Mouse (Mus musculus) forebrain, embryonic 10.5 days (tissue): ENCODE measurements around the gene Txk. TPM values are rescaled to one million over a fixed set of nuclear protein-coding genes. Genes with fewer than 3 reads are reported as not detected.

Experiments used
- DNase-seq: peaks from one replicate; pipeline ENCODE4 v3.0.0-alpha.2; 2017; ENCODE audit warnings: low spot score; ENCODE audit errors: extremely low spot score
- H3K27ac ChIP-seq: fragments of 300-500 bp; sonication (generic); 2 replicates; pipeline ENCODE4 v1.5.1; 2016; ENCODE audit warnings: mild to moderate bottlenecking
- H3K27me3 ChIP-seq: fragments of 300-500 bp; sonication (generic); 2 replicates; pipeline ENCODE4 v1.6.1; 2016; ENCODE audit warnings: mild to moderate bottlenecking; ENCODE audit not compliant: poor library complexity, severe bottlenecking
- H3K36me3 ChIP-seq: fragments of 300-500 bp; sonication (generic); replicated peaks from 2 replicates; pipeline ENCODE4 v1.6.1; 2016; ENCODE audit warnings: mild to moderate bottlenecking, moderate library complexity
- H3K4me1 ChIP-seq: fragments of 300-500 bp; sonication (generic); 2 replicates; pipeline ENCODE4 v1.6.1; 2016
- H3K4me3 ChIP-seq: fragments of 300-500 bp; sonication (generic); 2 replicates; pipeline ENCODE4 v1.5.1; 2016; ENCODE audit warnings: mild to moderate bottlenecking, moderate library complexity
- H3K9me3 ChIP-seq: fragments of 300-500 bp; sonication (generic); 2 replicates; pipeline ENCODE4 v1.6.1; 2016; ENCODE audit warnings: mild to moderate bottlenecking, moderate library complexity
- WGBS: fragments of 180-500 bp; shearing (Covaris S2); methylation state at CpG from one replicate; pipeline ENCODE4 v1.1.7; 2016; 5-methylcytosine and 5-hydroxymethylcytosine counted together
- polyA plus RNA-seq: library from polyadenylated mRNA; unstranded; fragments of >200 nt; fragmentation: Nextera tagmentation; extraction: Ambion mirVana; gene quantifications from 2 replicates; pipeline ENCODE4 v1.2.1, GENCODE M21; 2016

The Txk gene
- polyA plus RNA-seq: not detected in 2 replicates

DNA sequence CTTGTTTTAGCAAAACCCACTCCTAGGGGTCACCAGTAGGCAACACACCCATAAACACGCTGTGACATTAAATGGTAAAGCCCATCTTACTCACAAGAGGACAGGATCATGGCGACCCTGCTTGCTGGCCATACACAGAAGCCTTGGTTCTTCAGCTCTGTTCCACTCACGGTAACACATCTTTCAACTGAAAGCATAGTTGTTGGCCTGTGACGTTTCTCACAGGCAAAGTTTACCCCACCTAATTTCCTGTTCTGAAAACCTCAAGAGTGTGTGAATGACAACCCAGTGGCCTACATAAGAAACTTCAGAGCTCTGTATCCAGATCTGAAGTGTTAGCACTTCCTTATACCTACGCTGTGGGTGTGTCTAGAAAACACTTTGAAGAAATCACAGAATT lies at the start of gene Txk:
TSS of gene Txk (minus strand) at position 193 of the 400 bp plus-strand sequence.
- no peak for DNase-seq
- 86% methylated on average over 5 of the region's 5 CpGs for WGBS
- Histone ChIP-seq H3K9me3 (no peaks in the 10 kb centered on the region), H3K4me1 (no peaks in the 10 kb centered on the region), H3K27me3 (no peaks in the 10 kb centered on the region), H3K4me3 (no peak within 1 kb of the TSS), H3K27ac (no peak within 1 kb of the TSS), H3K36me3 (no peaks in the 10 kb centered on the region)

DNA sequence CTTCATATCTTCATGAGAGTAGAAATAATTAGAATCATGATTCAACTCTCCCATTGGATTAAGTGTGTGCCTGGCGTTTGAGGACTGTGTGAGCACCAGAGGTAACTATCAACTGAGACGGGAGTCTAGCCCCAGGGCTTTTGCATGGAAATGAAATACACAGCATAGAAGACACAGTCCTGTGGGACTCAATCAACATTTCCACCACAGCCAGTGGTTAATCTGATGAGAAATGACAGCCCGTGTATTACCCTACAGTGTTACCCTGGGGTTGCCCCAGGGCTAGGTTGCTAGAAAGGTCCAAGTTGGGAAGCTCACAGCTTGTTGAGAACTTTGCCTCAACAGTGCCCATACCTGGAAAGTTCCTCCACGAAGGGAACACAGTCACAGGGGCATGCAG lies 46.0 kb upstream of the Txk start:
- 85% methylated on average over 4 of the region's 4 CpGs for WGBS
- H3K27me3 ChIP-seq: no peaks in the 10 kb centered on the region
- H3K4me1 ChIP-seq: peaks cover 17% of the 10 kb centered on the region
- H3K9me3 ChIP-seq: no peaks in the 10 kb centered on the region
- H3K4me3 ChIP-seq: no peak overlapping the region
- H3K36me3 ChIP-seq: no peaks in the 10 kb centered on the region
- no peak for DNase-seq
- no peak overlapping the region for H3K27ac ChIP-seq

DNA sequence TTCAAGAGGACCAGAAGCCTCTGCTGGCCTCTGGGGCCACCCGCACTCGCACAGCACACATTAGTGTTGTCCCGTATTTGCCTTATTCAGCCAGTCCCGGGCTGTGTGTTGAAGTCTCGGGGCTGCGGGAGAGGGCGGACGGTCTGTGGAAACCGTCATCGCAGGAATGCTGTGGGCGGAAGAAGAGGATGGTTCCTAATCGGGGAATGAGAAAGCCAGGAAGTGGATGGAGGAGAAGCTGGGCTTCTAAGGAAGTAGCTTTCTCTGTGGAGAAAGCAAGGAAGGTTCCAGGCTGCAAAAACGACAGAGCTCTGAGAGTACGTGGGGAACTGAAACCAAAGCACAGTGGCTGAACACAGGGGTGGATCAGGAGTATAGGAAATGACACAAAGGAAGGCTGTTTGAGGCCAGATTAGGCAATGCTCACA lies 43.6 kb upstream of the Txk start:
- Histone ChIP-seq H3K27ac (no peak overlapping the region), H3K36me3 (no peaks in the 10 kb centered on the region), H3K27me3 (no peaks in the 10 kb centered on the region), H3K4me1 (peaks cover 26% of the 10 kb centered on the region), H3K9me3 (no peaks in the 10 kb centered on the region), H3K4me3 (no peak overlapping the region)
- 74% methylated on average over 14 of the region's 14 CpGs for WGBS
- no peak for DNase-seq

DNA sequence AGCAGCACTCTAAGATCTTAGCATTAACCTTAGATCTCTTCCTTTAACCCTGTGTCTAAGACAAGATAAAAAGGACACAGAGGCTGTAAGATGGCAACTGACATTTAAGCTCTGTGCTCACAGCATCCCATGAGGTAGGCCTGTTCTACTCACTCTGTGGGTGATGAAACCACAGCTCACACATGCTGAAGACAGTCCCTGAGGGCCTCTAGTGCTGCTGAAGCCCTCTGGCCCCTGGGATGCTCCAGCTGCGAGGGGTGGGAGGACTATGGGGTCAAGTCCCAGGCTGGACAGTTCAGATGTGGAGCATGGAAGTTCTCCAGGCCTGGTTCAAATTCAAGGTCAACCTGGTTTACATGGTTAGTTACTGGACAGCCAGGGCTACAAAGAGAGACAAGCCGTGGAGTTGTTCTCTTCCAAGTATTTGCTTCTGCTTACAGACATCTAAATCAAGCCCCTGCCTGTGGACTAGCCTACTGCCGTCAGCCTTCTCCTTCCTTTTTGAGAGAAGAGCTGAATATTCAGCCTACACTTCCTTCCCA lies 40.8 kb upstream of the Txk start:
- Histone ChIP-seq H3K4me1 (peaks cover 28% of the 10 kb centered on the region), H3K9me3 (no peaks in the 10 kb centered on the region), H3K27me3 (no peaks in the 10 kb centered on the region), H3K36me3 (no peaks in the 10 kb centered on the region), H3K4me3 (no peak overlapping the region), H3K27ac (no peak overlapping the region)
- no peak for DNase-seq
- 76% methylated on average over 3 of the region's 3 CpGs for WGBS

DNA sequence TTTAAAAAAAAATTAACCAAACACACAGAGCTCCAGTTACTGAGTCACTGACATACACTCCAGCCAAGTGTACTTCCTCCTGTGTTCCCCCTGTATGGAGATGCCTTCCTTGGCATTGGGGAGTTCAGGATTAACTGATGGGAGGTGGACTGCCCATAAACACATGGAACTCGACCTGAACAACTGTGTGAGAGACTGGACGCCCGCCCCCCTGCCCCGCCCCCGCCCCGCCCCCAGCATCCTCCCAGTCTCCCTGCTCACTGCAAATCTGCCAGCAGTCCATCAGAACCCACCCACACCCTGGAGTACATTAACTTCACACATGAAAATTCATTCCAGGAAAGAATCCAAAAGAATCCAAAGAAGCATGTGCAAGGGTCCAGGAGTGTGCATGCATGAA lies 39.2 kb upstream of the Txk start:
- Histone ChIP-seq H3K36me3 (no peaks in the 10 kb centered on the region), H3K27ac (no peak overlapping the region), H3K4me1 (peaks cover 28% of the 10 kb centered on the region), H3K27me3 (no peaks in the 10 kb centered on the region), H3K9me3 (no peaks in the 10 kb centered on the region), H3K4me3 (no peak overlapping the region)
- DNase-seq: no peak
- WGBS: 24% methylated on average over 6 of the region's 6 CpGs

DNA sequence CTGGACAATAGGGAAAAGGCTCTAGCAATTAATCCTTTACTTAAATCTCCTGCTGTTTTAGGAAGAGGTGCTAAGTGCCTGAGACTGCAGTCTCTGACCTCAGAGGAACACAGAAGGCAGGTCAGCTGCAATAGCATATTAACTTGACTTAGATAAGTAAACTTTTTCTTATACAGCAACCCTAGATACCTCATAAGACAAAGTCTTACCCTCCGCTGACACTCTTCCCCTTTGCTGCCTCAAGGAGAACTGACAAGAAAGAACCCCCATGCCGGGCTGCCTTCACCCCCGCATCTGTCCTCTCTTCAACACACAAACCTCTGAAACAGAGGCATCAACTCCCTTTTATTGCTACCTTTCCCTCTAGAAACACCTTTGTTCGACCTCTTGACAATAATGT lies 38.8 kb upstream of the Txk start:
- H3K27me3 ChIP-seq: no peaks in the 10 kb centered on the region
- H3K36me3 ChIP-seq: no peaks in the 10 kb centered on the region
- H3K4me3 ChIP-seq: no peak overlapping the region
- WGBS: 72% methylated on average over 4 of the region's 4 CpGs
- H3K4me1 ChIP-seq: peaks cover 28% of the 10 kb centered on the region
- H3K9me3 ChIP-seq: no peaks in the 10 kb centered on the region
- H3K27ac ChIP-seq: no peak overlapping the region
- no peak for DNase-seq

DNA sequence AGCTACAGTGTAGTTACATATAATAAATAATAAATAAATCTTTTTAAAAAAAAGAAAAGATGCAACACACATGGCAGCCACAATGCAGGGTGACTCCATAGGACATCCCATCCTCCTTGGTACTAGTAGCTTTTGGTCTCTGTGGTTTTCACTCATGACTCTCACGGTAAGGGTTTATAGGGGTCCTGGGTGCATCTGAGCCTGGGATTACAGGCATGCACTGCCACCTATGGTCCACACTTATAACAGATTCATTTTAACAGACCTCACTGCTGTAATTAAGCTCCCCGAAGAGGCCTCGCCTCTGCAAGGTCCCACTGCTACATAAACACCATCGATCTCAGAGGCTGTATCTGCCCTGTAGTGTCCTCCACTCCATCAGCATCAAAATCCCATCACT lies 32.9 kb upstream of the Txk start:
- Histone ChIP-seq H3K9me3 (no peaks in the 10 kb centered on the region), H3K27me3 (no peaks in the 10 kb centered on the region), H3K4me1 (no peaks in the 10 kb centered on the region), H3K36me3 (no peaks in the 10 kb centered on the region), H3K4me3 (no peak overlapping the region), H3K27ac (no peak overlapping the region)
- DNase-seq: no peak
- WGBS: 85% methylated on average over 4 of the region's 4 CpGs

DNA sequence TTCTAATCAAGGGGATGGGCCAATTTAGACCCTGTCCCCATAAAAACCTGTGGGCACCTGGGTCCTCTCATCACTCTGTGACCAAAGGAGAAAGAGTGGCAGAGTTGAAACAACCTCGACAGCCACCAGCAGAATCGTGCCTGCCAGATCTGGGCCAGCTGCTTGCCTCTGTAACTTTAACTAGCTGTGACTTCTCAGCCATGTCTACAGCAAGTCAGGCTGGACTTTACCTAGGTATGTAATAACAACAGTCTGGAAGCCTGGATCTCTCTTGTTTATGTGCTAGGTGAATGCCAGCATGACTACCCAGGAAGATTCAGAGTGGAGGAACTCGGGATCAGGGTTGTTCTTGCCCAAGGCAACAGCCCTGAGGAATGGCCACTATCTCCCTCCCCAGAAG lies 32.1 kb upstream of the Txk start:
- no peaks in the 10 kb centered on the region for H3K4me1 ChIP-seq
- H3K36me3 ChIP-seq: no peaks in the 10 kb centered on the region
- no peaks in the 10 kb centered on the region for H3K27me3 ChIP-seq
- WGBS: 86% methylated on average over 3 of the region's 3 CpGs
- H3K4me3 ChIP-seq: no peak overlapping the region
- no peak for DNase-seq
- H3K27ac ChIP-seq: no peak overlapping the region
- H3K9me3 ChIP-seq: no peaks in the 10 kb centered on the region

DNA sequence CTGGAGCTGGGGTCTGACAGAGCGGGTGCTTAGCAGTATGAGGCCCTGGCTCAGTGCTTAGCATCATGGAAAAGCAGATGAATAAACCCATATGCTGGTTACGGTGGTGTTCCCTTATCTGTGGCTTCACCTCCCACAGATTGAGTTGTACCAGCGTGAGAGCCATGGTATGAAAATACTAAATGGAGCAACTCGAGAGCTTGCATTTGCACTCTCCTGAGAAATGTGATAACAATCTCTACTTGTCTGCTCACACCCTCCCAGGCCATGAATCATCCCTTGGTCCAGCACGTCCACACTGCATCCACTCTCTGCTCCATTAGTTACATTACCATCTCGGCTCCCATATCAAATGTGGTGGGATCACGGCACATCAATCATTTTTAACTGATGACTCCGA lies 31.4 kb upstream of the Txk start:
- Histone ChIP-seq H3K27ac (no peak overlapping the region), H3K36me3 (no peaks in the 10 kb centered on the region), H3K4me3 (no peak overlapping the region), H3K4me1 (no peaks in the 10 kb centered on the region), H3K9me3 (no peaks in the 10 kb centered on the region), H3K27me3 (no peaks in the 10 kb centered on the region)
- 92% methylated on average over 8 of the region's 8 CpGs for WGBS
- no peak for DNase-seq

DNA sequence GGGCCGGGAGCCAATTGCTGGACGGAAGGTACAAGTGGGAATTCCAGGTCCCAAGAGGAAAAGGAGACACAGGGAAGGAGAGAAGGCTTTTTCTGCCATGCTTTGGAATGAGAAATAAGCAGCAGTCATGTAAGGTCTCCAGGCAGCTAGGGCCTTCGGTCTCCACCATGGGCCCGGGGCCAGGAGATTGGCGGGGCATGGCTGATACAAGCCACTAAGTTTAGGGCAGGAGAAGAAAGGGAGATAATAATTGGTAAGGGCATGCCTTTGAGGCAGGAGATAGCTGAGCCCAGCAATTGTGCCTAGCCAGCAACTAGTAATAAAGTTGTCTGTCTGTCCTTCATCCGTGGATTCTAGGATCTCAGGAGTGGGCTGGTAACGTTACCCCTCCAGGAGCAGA lies 30.5 kb upstream of the Txk start:
- H3K4me1 ChIP-seq: no peaks in the 10 kb centered on the region
- no peaks in the 10 kb centered on the region for H3K9me3 ChIP-seq
- WGBS: 93% methylated on average over 7 of the region's 7 CpGs
- H3K27ac ChIP-seq: no peak overlapping the region
- no peak for DNase-seq
- H3K4me3 ChIP-seq: no peak overlapping the region
- no peaks in the 10 kb centered on the region for H3K27me3 ChIP-seq
- no peaks in the 10 kb centered on the region for H3K36me3 ChIP-seq

DNA sequence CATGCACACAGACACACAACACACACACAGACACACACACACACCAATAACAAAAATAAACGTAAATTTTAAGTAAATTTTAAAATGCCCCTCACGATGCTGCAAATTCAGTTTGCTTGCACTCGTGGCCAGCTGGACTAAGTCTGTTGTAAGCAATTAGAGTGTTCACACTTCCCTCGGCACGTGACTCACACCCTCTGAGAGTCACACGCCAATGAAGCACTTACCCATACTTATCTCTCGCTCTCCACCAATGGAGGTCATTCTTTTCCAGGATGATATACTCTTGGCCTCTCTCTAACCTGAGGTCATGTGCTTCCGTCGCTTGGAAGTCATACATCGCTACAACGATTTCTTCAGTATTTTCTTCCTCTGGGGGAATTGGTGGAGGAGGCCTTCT lies 29.2 kb upstream of the Txk start:
- no peaks in the 10 kb centered on the region for H3K27me3 ChIP-seq
- no peak overlapping the region for H3K4me3 ChIP-seq
- 90% methylated on average over 11 of the region's 11 CpGs for WGBS
- no peak for DNase-seq
- H3K9me3 ChIP-seq: no peaks in the 10 kb centered on the region
- H3K36me3 ChIP-seq: no peaks in the 10 kb centered on the region
- H3K4me1 ChIP-seq: no peaks in the 10 kb centered on the region
- no peak overlapping the region for H3K27ac ChIP-seq

DNA sequence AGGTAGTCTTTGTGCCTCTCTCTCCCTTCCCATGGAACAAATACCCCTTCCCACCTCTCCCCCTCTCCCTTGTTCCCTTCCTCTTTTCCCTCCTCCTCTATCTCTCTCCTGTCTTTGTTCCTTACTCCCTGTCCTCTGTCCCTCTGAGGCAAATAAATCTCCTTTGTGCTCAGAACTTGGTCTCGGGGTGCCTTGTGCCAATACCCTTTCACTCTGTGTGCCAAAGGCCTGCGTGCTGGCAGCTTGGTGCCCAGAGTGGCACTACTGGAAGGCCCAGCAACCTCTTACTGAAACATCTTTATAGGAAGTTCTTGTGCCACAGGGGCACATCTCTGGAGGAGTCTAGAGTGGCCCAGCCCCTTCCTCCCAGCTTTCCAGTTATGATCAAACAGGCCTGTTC lies 24.0 kb upstream of the Txk start:
- WGBS: 85% methylated on average over 2 of the region's 2 CpGs
- DNase-seq: no peak
- H3K36me3 ChIP-seq: no peaks in the 10 kb centered on the region
- H3K9me3 ChIP-seq: no peaks in the 10 kb centered on the region
- H3K27ac ChIP-seq: no peak overlapping the region
- H3K4me3 ChIP-seq: no peak overlapping the region
- no peaks in the 10 kb centered on the region for H3K4me1 ChIP-seq
- H3K27me3 ChIP-seq: no peaks in the 10 kb centered on the region

DNA sequence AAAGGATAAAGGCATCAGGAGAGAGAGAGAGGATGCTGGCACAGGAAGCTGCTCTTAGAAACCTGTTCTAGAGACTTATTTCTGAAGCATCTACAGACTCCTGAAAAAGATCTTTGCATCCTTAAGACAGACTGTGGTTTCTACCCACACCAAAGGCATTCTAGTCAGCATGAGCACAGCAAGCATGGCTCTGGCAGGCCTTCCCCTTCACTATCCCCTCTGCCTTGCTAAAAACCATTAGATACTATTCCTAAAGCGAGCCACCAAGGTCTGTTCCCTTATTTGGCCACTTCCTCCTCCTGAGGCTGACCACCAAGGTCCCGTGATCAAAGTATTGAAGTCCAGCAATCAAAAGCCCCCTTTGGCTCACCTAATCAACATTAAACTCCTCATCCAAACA lies 23.6 kb upstream of the Txk start:
- no peaks in the 10 kb centered on the region for H3K4me1 ChIP-seq

DNA sequence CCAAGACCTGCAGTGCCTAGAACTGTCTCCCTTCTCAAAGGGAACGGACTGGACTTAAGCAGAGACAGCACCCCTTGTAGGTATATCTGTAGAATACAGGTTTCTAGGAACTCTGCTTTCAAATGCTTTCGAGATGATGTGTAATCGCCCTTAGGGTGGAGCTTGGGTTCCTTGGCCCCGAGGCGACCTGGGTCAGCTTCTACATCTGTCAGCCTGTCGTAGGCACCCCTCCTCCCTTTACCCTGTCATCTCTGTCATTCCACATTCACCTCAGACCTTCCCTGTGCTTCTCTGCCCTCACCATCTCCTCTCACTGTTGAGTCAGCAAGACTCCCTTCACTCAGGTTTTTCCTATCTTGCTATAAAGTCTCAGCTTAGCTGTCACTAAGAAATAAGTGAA lies 17.3 kb upstream of the Txk start:
- DNase-seq: no peak
- Histone ChIP-seq H3K27me3 (no peaks in the 10 kb centered on the region), H3K27ac (no peak overlapping the region), H3K9me3 (no peaks in the 10 kb centered on the region), H3K36me3 (no peaks in the 10 kb centered on the region), H3K4me1 (no peaks in the 10 kb centered on the region), H3K4me3 (no peak overlapping the region)
- WGBS: 70% methylated on average over 6 of the region's 6 CpGs

More for the DNA sequence above, 23.6 kb upstream of the Txk start:
- Histone ChIP-seq H3K27me3 (no peaks in the 10 kb centered on the region), H3K27ac (no peak overlapping the region), H3K36me3 (no peaks in the 10 kb centered on the region), H3K4me3 (no peak overlapping the region), H3K9me3 (no peaks in the 10 kb centered on the region)
- no peak for DNase-seq
- 77% methylated on average over 2 of the region's 2 CpGs for WGBS
